Comparison of ENCODE assay signal across 10 mouse cellular contexts in genomic region chr10:62506019-62506556, GRCm38 (mm10). TPM values are rescaled to one million over a fixed set of nuclear protein-coding genes. Genes with fewer than 3 reads are reported as not detected.
A peak's percentile ranks its signal among the peaks of the same experiment; 100 is the strongest.
DNase-seq lines count a peak whose midpoint lies in the region; ATAC-seq lines count a peak whose summit lies in the region.
"Had no signal": no experiment of that assay in that cellular context is flagged by ENCODE, and none has a peak within 500 bp of the region (broad histone marks: within the 10 kb centered on the region; RNA-seq: fewer than 3 reads in every experiment).

No protein-coding gene starts in this region.

- no peak for ATAC-seq in heart, embryonic 16.5 days (replicated peaks; ENCODE audit: extremely low read depth, insufficient read depth, low FRiP score)
- peak; percentile 21 for ATAC-seq in granulocyte monocyte progenitor cell, adult 5-6 weeks (replicated peaks; ENCODE audit: poor library complexity, severe bottlenecking)
- no peak for ATAC-seq in hindbrain, embryonic 16.5 days

- no peak overlapping the region for H3K9ac ChIP-seq in heart, embryonic 16.5 days (ENCODE audit: low read length)
- H3K9ac ChIP-seq in hindbrain, embryonic 16.5 days (ENCODE audit: low read depth, low read length), result no peak overlapping the region

- H3K9me3 ChIP-seq in heart, embryonic 16.5 days (replicated peaks; ENCODE audit: control insufficient read depth, low read length), result no peaks in the 10 kb centered on the region
- no peaks in the 10 kb centered on the region for H3K9me3 ChIP-seq in hindbrain, embryonic 16.5 days (ENCODE audit: control insufficient read depth, low read length)

- H3K27ac ChIP-seq in heart, embryonic 16.5 days (ENCODE audit: low read length), result peak overlapping the region; percentile 15
- H3K27ac ChIP-seq in macrophage, result peak overlapping the region; percentile 72
- H3K27ac ChIP-seq in hindbrain, embryonic 16.5 days (ENCODE audit: low read depth, low read length), result no peak overlapping the region

- no peak for DNase-seq in heart, postnatal 4 days
- DNase-seq in thymus, postnatal 14 days, result peak; percentile 51
- no peak for DNase-seq in right cerebral cortex, adult 2 months (ENCODE audit: low spot score in 2 of 2)
- DNase-seq in retina, postnatal 1 day, result no peak
- DNase-seq: heart, postnatal 14 days; layer of hippocampus, postnatal 36 days had no signal

- 62% methylated on average over 17 of the region's 17 CpGs for WGBS in heart, embryonic 16.5 days
- 2% methylated on average over 17 of the region's 17 CpGs for WGBS in macrophage (ENCODE audit: missing documents)
- 88% methylated on average over 17 of the region's 17 CpGs for WGBS in hindbrain, embryonic 16.5 days

- H3K4me1 ChIP-seq in heart, embryonic 16.5 days (ENCODE audit: control insufficient read depth, insufficient read depth, low read length), result 0 out of 2 replicates have a peak, but pooled peaks cover 2% of the 10 kb centered on the region
- no peaks in the 10 kb centered on the region for H3K4me1 ChIP-seq in hindbrain, embryonic 16.5 days (ENCODE audit: control insufficient read depth, insufficient read depth, low read depth, low read length)

- H3K4me2 ChIP-seq in heart, embryonic 16.5 days (ENCODE audit: low read depth, low read length), result peak overlapping the region; percentile 36
- no peak overlapping the region for H3K4me2 ChIP-seq in hindbrain, embryonic 16.5 days (ENCODE audit: low read length)

- H3K79me2 ChIP-seq in macrophage (ENCODE audit: inconsistent target), result peaks cover 40% of the 10 kb centered on the region; the same call in 1 of the 2 replicates

- H3K36me3 ChIP-seq in heart, embryonic 16.5 days (ENCODE audit: control insufficient read depth, insufficient read depth), result no peaks in the 10 kb centered on the region
- H3K36me3 ChIP-seq in macrophage (ENCODE audit: inconsistent target), result no peaks in the 10 kb centered on the region
- no peaks in the 10 kb centered on the region for H3K36me3 ChIP-seq in hindbrain, embryonic 16.5 days (ENCODE audit: control insufficient read depth, insufficient read depth, low read length)

- no peaks in the 10 kb centered on the region for H3K27me3 ChIP-seq in heart, embryonic 16.5 days (ENCODE audit: control insufficient read depth, insufficient read depth, low read length)
- no peaks in the 10 kb centered on the region; the same call in 1 of the 2 replicates for H3K27me3 ChIP-seq in hindbrain, embryonic 16.5 days (replicated peaks; ENCODE audit: control insufficient read depth, insufficient read depth, low read length)

- peak overlapping the region; percentile 20 for H3K4me3 ChIP-seq in heart, embryonic 16.5 days (ENCODE audit: low read length)
- H3K4me3 ChIP-seq in macrophage (ENCODE audit: inconsistent target), result peak overlapping the region; percentile 39
- no peak overlapping the region for H3K4me3 ChIP-seq in hindbrain, embryonic 16.5 days (ENCODE audit: low read length)

RNA-seq across cellular contexts. Expression of gene Vps26a, which starts 19.5 kb away (rescaled TPM):
- polyA plus RNA-seq in heart, embryonic 16.5 days (2015; fragmentation: Nextera tagmentation; extraction: Ambion mirVana), result 73.4 and 80.2 TPM in 2 replicates
- 10 to 100 TPM; 50.9 to 53.0 TPM for total RNA-seq in heart, postnatal 4 days (2021)
- total RNA-seq in granulocyte monocyte progenitor cell, adult 5-6 weeks (2014; fragmentation: Nextera tagmentation), result 59.0 and 64.1 TPM in 2 replicates
- 69.8 and 92.6 TPM in 2 replicates for total RNA-seq in granulocyte monocyte progenitor cell, adult 5-6 weeks (2017)
- 10 to 100 TPM; 39.3 to 71.1 (median 57.3) TPM for total RNA-seq in macrophage (2018; cell fraction: chromatin; rRNA removed)
- total RNA-seq in macrophage (2018; cell fraction: cytosol; rRNA removed), result 100 to 1,000 TPM; 161 to 207 (median 187) TPM
- total RNA-seq in macrophage (2018; cell fraction: nucleus; rRNA removed), result 100 to 1,000 TPM in 11 of 26 experiments, 10 to 100 TPM in 15; 61.6 to 159 (median 95.3) TPM
- polyA plus RNA-seq in macrophage (2018), result 167 to 346 TPM (median 178 TPM) in 3 replicates
- polyA plus RNA-seq in hindbrain, embryonic 16.5 days (2015; fragmentation: Nextera tagmentation; extraction: Ambion mirVana), result 60.5 and 61.1 TPM in 2 replicates

RNA-seq across cellular contexts. Expression of gene Srgn, which starts 21.2 kb away (rescaled TPM):
- 18.6 and 28.8 TPM in 2 replicates for polyA plus RNA-seq in heart, embryonic 16.5 days (2015; fragmentation: Nextera tagmentation; extraction: Ambion mirVana)
- total RNA-seq in heart, postnatal 4 days (2021), result 10 to 100 TPM; 16.9 to 18.4 TPM
- 2,018 and 2,531 TPM in 2 replicates for total RNA-seq in granulocyte monocyte progenitor cell, adult 5-6 weeks (2014; fragmentation: Nextera tagmentation)
- total RNA-seq in granulocyte monocyte progenitor cell, adult 5-6 weeks (2017), result 2,281 and 2,967 TPM in 2 replicates
- total RNA-seq in macrophage (2018; cell fraction: chromatin; rRNA removed), result 100 to 1,000 TPM in 9 of 26 experiments, 10 to 100 TPM in 12, 1 to 10 TPM in 5; 5.0 to 374 (median 54.9) TPM
- 1,000 to 10,000 TPM in 3 of 26 experiments, 100 to 1,000 TPM in 23; 178 to 1,433 (median 423) TPM for total RNA-seq in macrophage (2018; cell fraction: cytosol; rRNA removed)
- 1,000 to 10,000 TPM in 2 of 26 experiments, 100 to 1,000 TPM in 22, 10 to 100 TPM in 2; 93.8 to 1,370 (median 265) TPM for total RNA-seq in macrophage (2018; cell fraction: nucleus; rRNA removed)
- 240 to 438 TPM (median 289 TPM) in 3 replicates for polyA plus RNA-seq in macrophage (2018)
- 10.0 and 14.0 TPM in 2 replicates for polyA plus RNA-seq in hindbrain, embryonic 16.5 days (2015; fragmentation: Nextera tagmentation; extraction: Ambion mirVana)

RNA-seq across cellular contexts. Expression of gene Supv3l1, which starts 56.5 kb away (rescaled TPM):
- 29.2 and 29.9 TPM in 2 replicates for polyA plus RNA-seq in heart, embryonic 16.5 days (2015; fragmentation: Nextera tagmentation; extraction: Ambion mirVana)
- 10 to 100 TPM; 39.2 to 40.7 TPM for total RNA-seq in heart, postnatal 4 days (2021)
- 48.8 and 53.9 TPM in 2 replicates for total RNA-seq in granulocyte monocyte progenitor cell, adult 5-6 weeks (2014; fragmentation: Nextera tagmentation)
- total RNA-seq in granulocyte monocyte progenitor cell, adult 5-6 weeks (2017), result 39.0 and 52.8 TPM in 2 replicates
- total RNA-seq in macrophage (2018; cell fraction: chromatin; rRNA removed), result 10 to 100 TPM; 19.7 to 49.9 (median 32.0) TPM
- 10 to 100 TPM in 2 of 26 experiments, 1 to 10 TPM in 24; 6.7 to 11.5 (median 8.5) TPM for total RNA-seq in macrophage (2018; cell fraction: cytosol; rRNA removed)
- total RNA-seq in macrophage (2018; cell fraction: nucleus; rRNA removed), result 10 to 100 TPM; 14.5 to 41.4 (median 26.0) TPM
- 9.8 to 13.0 TPM (median 12.9 TPM) in 3 replicates for polyA plus RNA-seq in macrophage (2018)
- polyA plus RNA-seq in hindbrain, embryonic 16.5 days (2015; fragmentation: Nextera tagmentation; extraction: Ambion mirVana), result 20.9 and 21.3 TPM in 2 replicates

RNA-seq across cellular contexts. Expression of gene 4930507D05Rik, which starts 56.8 kb away (rescaled TPM):
- 0.35 and 0.66 TPM in 2 replicates for polyA plus RNA-seq in heart, embryonic 16.5 days (2015; fragmentation: Nextera tagmentation; extraction: Ambion mirVana)
- under 1 TPM; 0.36 to 0.62 TPM for total RNA-seq in heart, postnatal 4 days (2021)
- total RNA-seq in granulocyte monocyte progenitor cell, adult 5-6 weeks (2014; fragmentation: Nextera tagmentation), result 2.0 and 4.2 TPM in 2 replicates
- total RNA-seq in granulocyte monocyte progenitor cell, adult 5-6 weeks (2017), result 0.31 and 0.34 TPM in 2 replicates
- total RNA-seq in macrophage (2018; cell fraction: chromatin; rRNA removed), result not detected
- under 1 TPM in 8 of 26 experiments, not detected in 18; 0.05 to 0.14 (median 0.10) TPM for total RNA-seq in macrophage (2018; cell fraction: cytosol; rRNA removed)
- under 1 TPM in 2 of 26 experiments, not detected in 24; 0.24 to 0.48 TPM for total RNA-seq in macrophage (2018; cell fraction: nucleus; rRNA removed)
- 0.26 TPM in 1 of 3 replicates, not detected in the others for polyA plus RNA-seq in macrophage (2018)
- 1.4 and 1.8 TPM in 2 replicates for polyA plus RNA-seq in hindbrain, embryonic 16.5 days (2015; fragmentation: Nextera tagmentation; extraction: Ambion mirVana)
